Mouse (Mus musculus) urinary bladder, adult 18-20 months (tissue): ENCODE data around the gene Slit3.

Experiments
- DNase-seq, 2 experiments: peaks; one replicate each; pipeline ENCODE4 v3.0.0; 2022; ENCODE audit warnings: low spot score in 2 of 2, mixed read lengths in 2 of 2

The Slit3 gene

GRCm38 (mm10) chr11:35274036-35274435, 153.0 kb downstream of the Slit3 start:
- no peak for DNase-seq

- DNase-seq, result no peak
Measured at GRCm38 (mm10) chr11:35275300-35275699, 154.3 kb downstream of the Slit3 start.

GRCm38 (mm10) chr11:35276001-35276400, 155.0 kb downstream of the Slit3 start:
- no peak for DNase-seq

- DNase-seq, result no peak
Measured at GRCm38 (mm10) chr11:35278128-35278769, 157.2 kb downstream of the Slit3 start.

- DNase-seq, result peak in 1 of 2 experiments; percentile 29
Measured at GRCm38 (mm10) chr11:35280826-35281225, 159.8 kb downstream of the Slit3 start.

- no peak for DNase-seq
Measured at GRCm38 (mm10) chr11:35282001-35282632, 161.1 kb downstream of the Slit3 start.

- DNase-seq, result no peak
Measured at GRCm38 (mm10) chr11:35282825-35283571, 162.0 kb downstream of the Slit3 start.

GRCm38 (mm10) chr11:35283767-35284166, 162.7 kb downstream of the Slit3 start:
- DNase-seq, result no peak

GRCm38 (mm10) chr11:35286578-35287390, 165.8 kb downstream of the Slit3 start:
- DNase-seq, result no peak

- DNase-seq, result no peak
Measured at GRCm38 (mm10) chr11:35288056-35288455, 167.0 kb downstream of the Slit3 start.

GRCm38 (mm10) chr11:35288761-35289278, 167.8 kb downstream of the Slit3 start:
- DNase-seq, result no peak

- no peak for DNase-seq
Measured at GRCm38 (mm10) chr11:35292228-35292747, 171.3 kb downstream of the Slit3 start.

GRCm38 (mm10) chr11:35293197-35293596, 172.2 kb downstream of the Slit3 start:
- no peak for DNase-seq

- DNase-seq, result no peak
Measured at GRCm38 (mm10) chr11:35294670-35295069, 173.6 kb downstream of the Slit3 start.

- DNase-seq, result no peak
Measured at GRCm38 (mm10) chr11:35295162-35295799, 174.3 kb downstream of the Slit3 start.

GRCm38 (mm10) chr11:35296803-35297202, 175.8 kb downstream of the Slit3 start:
- DNase-seq, result no peak

- peak in 1 of 2 experiments; percentile 49 for DNase-seq
Measured at GRCm38 (mm10) chr11:35297319-35297718, 176.3 kb downstream of the Slit3 start.

GRCm38 (mm10) chr11:35298526-35298925, 177.5 kb downstream of the Slit3 start:
- no peak for DNase-seq

GRCm38 (mm10) chr11:35299857-35300375, 178.9 kb downstream of the Slit3 start:
- DNase-seq, result no peak

- DNase-seq, result no peak
Measured at GRCm38 (mm10) chr11:35302272-35302671, 181.2 kb downstream of the Slit3 start.
